Mouse (Mus musculus): ENCODE data around the gene H2-Eb1. TPM values are rescaled to one million over a fixed set of nuclear protein-coding genes. Genes with fewer than 3 reads are reported as not detected.

H2-Eb1 gene
- total and polyA plus RNA-seq, 2 experiments from 2014 or later, result 0.88 to 5.2 TPM

GRCm38 (mm10) chr17:34270940-34271339 is 34.7 kb upstream of the H2-Eb1 start:
- Histone ChIP-seq H3K4me2 (ENCODE audit: low read depth, low read length, poor library complexity, severe bottlenecking) (no peak overlapping the region), H3K36me3 (ENCODE audit: insufficient read depth, low read length) (no peaks in the 10 kb centered on the region), H3K27ac (ENCODE audit: low read depth, low read length) (no peak overlapping the region), H3K27me3 (ENCODE audit: insufficient read depth, low read length) (0 out of 2 replicates have a peak, but pooled peaks cover 6% of the 10 kb centered on the region), H3K4me3 (ENCODE audit: low read depth, low read length) (no peak overlapping the region), H3K9me3 (ENCODE audit: low read length) (no peaks in the 10 kb centered on the region), H3K9ac (replicated peaks; ENCODE audit: low read length, poor library complexity, severe bottlenecking) (no peak overlapping the region), H3K4me1 (ENCODE audit: insufficient read depth, low read length) (no peaks in the 10 kb centered on the region)
- DNase-seq (ENCODE audit: low spot score) (no peak), ATAC-seq (ENCODE audit: low FRiP score) (no peak)
- 71% methylated on average over 2 of the region's 2 CpGs for WGBS
- TF ChIP-seq CTCF (IDR thresholded peaks at IDR 0.05), result no peak

GRCm38 (mm10) chr17:34272102-34272501 is 33.6 kb upstream of the H2-Eb1 start:
- no peak for TF ChIP-seq CTCF (IDR thresholded peaks at IDR 0.05)
- WGBS, result 78% methylated on average over 1 of the region's 1 CpGs

GRCm38 (mm10) chr17:34280499-34281038 is 25.1 kb upstream of the H2-Eb1 start:
- Histone ChIP-seq H3K4me3 (ENCODE audit: low read depth, low read length) (no peak overlapping the region), H3K4me1 (ENCODE audit: insufficient read depth, low read length) (no peaks in the 10 kb centered on the region), H3K9ac (replicated peaks; ENCODE audit: low read length, poor library complexity, severe bottlenecking) (no peak overlapping the region), H3K4me2 (ENCODE audit: low read depth, low read length, poor library complexity, severe bottlenecking) (no peak overlapping the region), H3K27me3 (ENCODE audit: insufficient read depth, low read length) (no peaks in the 10 kb centered on the region), H3K27ac (ENCODE audit: low read depth, low read length) (no peak overlapping the region), H3K36me3 (ENCODE audit: insufficient read depth, low read length) (no peaks in the 10 kb centered on the region), H3K9me3 (ENCODE audit: low read length) (0 out of 2 replicates have a peak, but pooled peaks cover 2% of the 10 kb centered on the region)
- WGBS, result 85% methylated on average over 1 of the region's 1 CpGs
- TF ChIP-seq CTCF (IDR thresholded peaks at IDR 0.05), result no peak
- ATAC-seq (ENCODE audit: low FRiP score) (0 out of 2 replicates have a peak, but pooled peaks have one; percentile 16), DNase-seq (ENCODE audit: low spot score) (no peak)

More at GRCm38 (mm10) chr17:34272102-34272501, 33.6 kb upstream of the H2-Eb1 start:
- Histone ChIP-seq H3K36me3 (ENCODE audit: insufficient read depth, low read length) (no peaks in the 10 kb centered on the region), H3K27me3 (ENCODE audit: insufficient read depth, low read length) (0 out of 2 replicates have a peak, but pooled peaks cover 6% of the 10 kb centered on the region), H3K9me3 (ENCODE audit: low read length) (0 out of 2 replicates have a peak, but pooled peaks cover 2% of the 10 kb centered on the region), H3K4me2 (ENCODE audit: low read depth, low read length, poor library complexity, severe bottlenecking) (no peak overlapping the region), H3K4me3 (ENCODE audit: low read depth, low read length) (no peak overlapping the region), H3K4me1 (ENCODE audit: insufficient read depth, low read length) (no peaks in the 10 kb centered on the region), H3K27ac (ENCODE audit: low read depth, low read length) (no peak overlapping the region), H3K9ac (replicated peaks; ENCODE audit: low read length, poor library complexity, severe bottlenecking) (no peak overlapping the region)
- no peak for ATAC-seq (ENCODE audit: low FRiP score)
- no peak for DNase-seq (ENCODE audit: low spot score)

- WGBS, result 68% methylated on average over 1 of the region's 1 CpGs
- DNase-seq (ENCODE audit: low spot score) (no peak), ATAC-seq (ENCODE audit: low FRiP score) (no peak)
- Histone ChIP-seq H3K4me2 (ENCODE audit: low read depth, low read length, poor library complexity, severe bottlenecking) (no peak overlapping the region), H3K4me3 (ENCODE audit: low read depth, low read length) (no peak overlapping the region), H3K4me1 (ENCODE audit: insufficient read depth, low read length) (no peaks in the 10 kb centered on the region), H3K9me3 (ENCODE audit: low read length) (0 out of 2 replicates have a peak, but pooled peaks cover 2% of the 10 kb centered on the region), H3K36me3 (ENCODE audit: insufficient read depth, low read length) (no peaks in the 10 kb centered on the region), H3K27me3 (ENCODE audit: insufficient read depth, low read length) (no peaks in the 10 kb centered on the region), H3K27ac (ENCODE audit: low read depth, low read length) (no peak overlapping the region), H3K9ac (replicated peaks; ENCODE audit: low read length, poor library complexity, severe bottlenecking) (no peak overlapping the region)
- TF ChIP-seq CTCF (IDR thresholded peaks at IDR 0.05), result no peak
Measured at GRCm38 (mm10) chr17:34281836-34282235, 23.8 kb upstream of the H2-Eb1 start.

GRCm38 (mm10) chr17:34285371-34285770 is 20.3 kb upstream of the H2-Eb1 start:
- Histone ChIP-seq H3K4me1 (ENCODE audit: insufficient read depth, low read length) (no peaks in the 10 kb centered on the region), H3K9me3 (ENCODE audit: low read length) (no peaks in the 10 kb centered on the region)
- no peak for ATAC-seq (ENCODE audit: low FRiP score)

GRCm38 (mm10) chr17:34285848-34286247 is 19.8 kb upstream of the H2-Eb1 start:
- H3K9ac ChIP-seq (replicated peaks; ENCODE audit: low read length, poor library complexity, severe bottlenecking), result no peak overlapping the region
- TF ChIP-seq CTCF (IDR thresholded peaks at IDR 0.05), result peak; percentile 37; the same call in 1 of the 2 replicates
- H3K4me1 ChIP-seq (ENCODE audit: insufficient read depth, low read length), result no peaks in the 10 kb centered on the region
- H3K27ac ChIP-seq (ENCODE audit: low read depth, low read length), result no peak overlapping the region
- no peaks in the 10 kb centered on the region for H3K36me3 ChIP-seq (ENCODE audit: insufficient read depth, low read length)
- H3K4me3 ChIP-seq (ENCODE audit: low read depth, low read length), result no peak overlapping the region
- no peak for ATAC-seq (ENCODE audit: low FRiP score)
- H3K27me3 ChIP-seq (ENCODE audit: insufficient read depth, low read length), result no peaks in the 10 kb centered on the region; the same call in 1 of the 2 replicates
- no peak for DNase-seq (ENCODE audit: low spot score)
- H3K4me2 ChIP-seq (ENCODE audit: low read depth, low read length, poor library complexity, severe bottlenecking), result no peak overlapping the region
- no peaks in the 10 kb centered on the region for H3K9me3 ChIP-seq (ENCODE audit: low read length)
- 40% methylated on average over 4 of the region's 4 CpGs for WGBS

More at GRCm38 (mm10) chr17:34285371-34285770, 20.3 kb upstream of the H2-Eb1 start:
- H3K36me3 ChIP-seq (ENCODE audit: insufficient read depth, low read length), result no peaks in the 10 kb centered on the region
- no peak overlapping the region for H3K27ac ChIP-seq (ENCODE audit: low read depth, low read length)
- no peak for DNase-seq (ENCODE audit: low spot score)
- no peaks in the 10 kb centered on the region for H3K27me3 ChIP-seq (ENCODE audit: insufficient read depth, low read length)
- 70% methylated on average over 4 of the region's 4 CpGs for WGBS
- no peak for TF ChIP-seq CTCF (IDR thresholded peaks at IDR 0.05)
- no peak overlapping the region for H3K4me2 ChIP-seq (ENCODE audit: low read depth, low read length, poor library complexity, severe bottlenecking)
- no peak overlapping the region for H3K9ac ChIP-seq (replicated peaks; ENCODE audit: low read length, poor library complexity, severe bottlenecking)
- H3K4me3 ChIP-seq (ENCODE audit: low read depth, low read length), result no peak overlapping the region
